Mouse (Mus musculus) induced T-regulatory cell, adult 2 months (primary cell): ENCODE measurements around the gene 4921517D22Rik.

ENCODE experiments used
- DNase-seq: peaks from one replicate; pipeline ENCODE4 v3.0.0-alpha.2; 2012; ENCODE audit warnings: low read depth

The 4921517D22Rik gene

DNA sequence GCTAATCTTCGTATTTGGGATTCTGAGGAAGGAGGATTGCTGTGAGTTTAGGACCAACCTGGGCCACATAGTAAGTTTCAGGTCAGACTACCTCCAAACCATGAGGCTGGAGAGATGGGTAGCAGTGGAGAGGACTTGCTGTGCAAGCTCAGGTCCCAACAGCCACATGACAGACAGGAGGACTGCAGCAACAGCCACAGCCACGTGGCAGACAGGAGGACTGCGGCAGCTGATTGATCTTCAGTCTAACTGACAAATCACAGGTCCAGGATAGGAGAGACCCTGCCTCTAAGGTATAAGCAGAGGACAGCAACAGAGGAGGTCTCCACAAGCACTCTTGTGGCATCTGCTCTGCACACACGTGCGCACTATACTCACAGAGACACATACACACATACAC lies 36.1 kb downstream of the 4921517D22Rik start:
- DNase-seq, result no peak

DNA sequence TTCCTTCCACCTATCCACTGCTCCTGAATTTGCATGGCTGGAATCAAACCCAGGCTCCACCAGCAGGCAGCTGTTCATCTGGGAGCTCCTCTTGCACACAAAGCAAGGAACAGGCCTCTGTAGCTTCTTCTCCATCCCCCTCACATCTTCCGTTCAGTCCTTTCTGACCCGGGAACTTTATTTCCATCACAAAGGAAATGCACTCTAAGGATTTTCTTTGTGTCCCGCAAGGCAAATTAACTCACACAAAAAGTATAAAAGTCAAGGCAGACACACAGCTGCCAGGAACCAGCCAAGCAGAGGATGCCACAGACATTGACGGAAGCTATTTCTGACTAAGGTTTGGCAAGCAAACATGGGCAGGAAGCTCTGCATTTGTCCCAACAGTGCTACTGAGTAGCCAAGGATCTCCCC lies 36.9 kb downstream of the 4921517D22Rik start:
- DNase-seq, result no peak

DNA sequence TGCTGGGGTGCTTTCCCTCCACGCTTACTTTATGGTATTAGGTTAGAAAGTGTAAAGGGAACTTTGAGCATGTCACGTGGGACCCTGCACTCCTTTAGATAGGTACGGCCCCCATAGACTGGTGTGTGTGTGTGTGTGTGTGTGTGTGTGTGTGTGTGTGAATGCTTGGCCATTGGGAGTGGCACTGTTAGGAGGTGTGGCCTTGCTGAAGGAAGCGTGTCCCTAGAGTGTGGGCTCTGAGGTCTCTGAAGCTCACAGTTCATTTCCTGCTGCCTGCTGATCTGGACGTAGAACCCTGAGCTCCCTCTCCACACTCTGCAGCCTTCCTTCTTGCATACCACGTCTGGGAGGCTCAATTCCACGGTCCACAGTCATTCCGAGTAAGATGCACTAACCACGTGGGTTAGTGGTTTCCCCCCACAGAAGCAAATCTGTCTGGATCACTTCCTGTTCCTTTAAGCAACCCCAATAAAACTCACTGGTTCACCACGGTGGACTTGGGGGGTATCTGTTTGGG lies 37.5 kb downstream of the 4921517D22Rik start:
- DNase-seq, result peak; percentile 74

DNA sequence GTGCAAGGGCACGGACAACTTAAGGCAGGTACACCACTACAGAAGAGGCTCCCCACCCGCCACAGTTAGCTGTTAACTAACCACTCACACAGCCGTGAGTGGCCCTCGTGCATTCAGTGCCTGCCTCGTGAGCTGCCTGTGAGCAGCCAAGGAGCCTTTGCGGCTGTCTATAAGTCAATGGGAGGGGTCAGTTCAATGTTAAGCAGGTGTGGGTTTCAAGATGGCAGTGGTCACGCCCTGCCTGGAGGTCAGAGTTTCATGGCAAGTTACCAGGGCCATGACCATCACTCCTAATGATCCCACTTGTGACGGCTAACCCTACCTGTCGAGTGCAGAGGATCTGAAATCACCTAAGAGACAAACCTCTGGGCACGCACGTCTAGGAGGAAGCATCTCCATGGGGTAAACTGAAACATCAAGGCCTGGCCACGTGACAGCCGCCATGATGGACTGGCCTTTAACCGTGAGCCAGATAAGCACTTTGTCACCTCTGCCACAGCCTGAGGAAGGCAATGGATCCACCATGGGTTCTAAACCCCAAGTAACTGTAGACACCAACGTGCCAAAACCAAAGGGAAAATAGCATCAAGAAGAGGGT lies 38.1 kb downstream of the 4921517D22Rik start:
- no peak for DNase-seq

DNA sequence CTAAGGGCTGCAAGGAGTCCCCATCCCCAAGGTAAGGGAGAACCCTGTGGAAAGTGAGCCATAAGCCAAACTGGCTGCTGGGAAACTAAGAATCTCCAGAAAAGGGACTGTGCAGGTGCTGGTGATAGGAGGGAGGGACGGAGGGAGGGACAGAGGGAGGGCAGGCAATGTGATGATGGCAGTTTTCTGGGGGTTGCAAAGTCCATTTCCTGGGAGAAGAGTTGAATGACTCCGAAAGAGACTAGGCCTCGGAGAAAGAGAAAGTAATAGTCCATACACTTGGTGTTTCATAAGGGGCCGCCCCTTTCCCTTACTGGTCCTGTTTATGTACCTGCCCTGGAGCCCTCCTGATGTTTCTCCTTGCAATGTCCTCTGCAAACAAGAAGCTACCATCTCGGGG lies 39.4 kb downstream of the 4921517D22Rik start:
- no peak for DNase-seq

DNA sequence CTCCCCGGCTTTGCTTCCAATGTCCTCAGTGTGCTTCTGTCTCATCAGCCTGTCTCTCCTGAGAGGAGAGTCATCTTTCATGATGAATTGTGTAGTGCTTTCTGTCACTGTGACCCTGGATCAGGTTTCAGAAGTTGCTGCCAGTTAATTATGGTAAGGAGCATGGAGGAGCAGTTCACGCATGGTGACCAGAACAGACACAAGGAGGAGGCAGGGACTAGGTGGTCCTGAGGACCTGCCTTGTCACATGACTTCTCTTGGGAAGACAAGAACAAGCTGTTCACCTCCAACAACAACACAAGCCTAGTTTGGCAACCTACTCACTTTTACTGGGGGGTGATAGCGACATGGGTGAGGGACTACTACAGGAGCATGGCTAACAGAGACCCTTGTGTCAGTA lies 40.8 kb downstream of the 4921517D22Rik start:
- DNase-seq, result no peak

DNA sequence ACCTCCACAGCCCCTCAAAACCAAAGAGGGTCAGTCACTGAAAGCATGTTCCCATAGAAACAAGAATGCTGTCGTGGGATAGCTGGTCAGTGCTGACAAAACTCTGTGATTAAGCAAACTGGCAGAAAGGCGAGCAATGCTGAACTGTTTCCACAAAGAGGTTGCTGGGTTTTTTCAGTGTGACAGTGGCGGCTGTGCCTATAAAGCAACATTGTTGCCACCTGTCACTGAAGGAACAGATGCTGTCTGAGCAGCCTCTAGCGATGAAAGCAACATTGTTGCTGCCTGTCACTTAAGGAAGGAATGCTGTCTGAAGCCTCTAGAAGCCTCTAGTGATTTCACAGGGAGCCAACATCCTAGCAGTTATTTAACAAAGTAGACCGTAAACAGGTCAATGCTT lies 41.3 kb downstream of the 4921517D22Rik start:
- no peak for DNase-seq

DNA sequence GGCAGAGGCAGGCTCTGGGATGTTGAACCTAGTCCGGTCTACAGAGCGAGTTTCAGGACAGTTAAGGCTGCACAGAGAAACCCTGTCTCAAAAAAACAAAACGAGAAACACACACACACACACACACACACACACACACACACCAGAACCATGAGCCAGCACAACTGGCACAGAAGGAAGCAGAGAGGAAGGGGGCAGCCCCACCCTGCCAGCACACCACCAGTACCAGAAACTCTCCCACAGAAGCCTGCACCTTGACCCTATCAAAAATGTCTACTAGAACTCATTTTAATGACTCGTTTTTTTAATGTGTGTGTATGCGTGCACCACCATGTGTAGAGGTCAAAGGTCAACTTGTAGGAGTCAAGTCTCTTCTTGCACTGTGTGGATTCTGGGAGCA lies 44.1 kb downstream of the 4921517D22Rik start:
- no peak for DNase-seq

DNA sequence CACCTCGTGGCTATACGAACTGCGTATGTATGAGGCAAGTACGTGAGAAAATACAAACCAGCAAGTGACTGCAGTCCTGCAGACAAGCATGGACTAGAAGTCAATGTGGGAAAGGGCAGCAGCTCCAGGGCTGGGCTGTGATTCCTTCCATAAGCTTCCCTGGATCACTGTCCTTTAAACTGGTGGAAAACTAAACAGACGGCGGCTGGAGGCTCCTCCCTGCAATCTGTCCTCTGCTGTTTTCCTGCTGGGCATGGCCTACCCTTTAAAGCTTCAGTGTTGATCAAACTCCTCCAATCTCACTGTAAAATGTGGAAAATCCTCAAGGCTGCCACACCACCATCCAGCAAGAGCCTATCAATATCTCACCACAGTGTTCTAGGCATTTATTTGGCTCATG lies 45.3 kb downstream of the 4921517D22Rik start:
- DNase-seq, result no peak

DNA sequence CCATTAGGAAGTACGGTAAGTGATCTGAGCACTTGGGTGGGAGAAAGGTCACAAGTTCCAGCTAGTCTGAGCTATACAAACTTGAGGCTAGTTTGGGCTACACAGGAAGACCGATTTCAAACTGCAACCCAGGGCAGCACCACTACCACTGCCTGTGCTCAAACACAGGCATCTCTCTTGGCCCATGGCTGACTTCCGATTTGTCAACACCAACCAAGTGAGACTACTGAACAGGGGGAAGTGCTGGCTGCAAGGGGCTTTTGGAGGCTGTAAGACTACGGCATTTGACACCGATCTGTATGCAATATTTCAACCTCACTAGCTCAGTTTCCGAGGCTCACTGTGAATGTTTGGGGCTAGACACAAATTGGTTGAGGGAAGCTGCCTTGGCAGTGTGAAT lies 46.4 kb downstream of the 4921517D22Rik start:
- DNase-seq, result no peak

DNA sequence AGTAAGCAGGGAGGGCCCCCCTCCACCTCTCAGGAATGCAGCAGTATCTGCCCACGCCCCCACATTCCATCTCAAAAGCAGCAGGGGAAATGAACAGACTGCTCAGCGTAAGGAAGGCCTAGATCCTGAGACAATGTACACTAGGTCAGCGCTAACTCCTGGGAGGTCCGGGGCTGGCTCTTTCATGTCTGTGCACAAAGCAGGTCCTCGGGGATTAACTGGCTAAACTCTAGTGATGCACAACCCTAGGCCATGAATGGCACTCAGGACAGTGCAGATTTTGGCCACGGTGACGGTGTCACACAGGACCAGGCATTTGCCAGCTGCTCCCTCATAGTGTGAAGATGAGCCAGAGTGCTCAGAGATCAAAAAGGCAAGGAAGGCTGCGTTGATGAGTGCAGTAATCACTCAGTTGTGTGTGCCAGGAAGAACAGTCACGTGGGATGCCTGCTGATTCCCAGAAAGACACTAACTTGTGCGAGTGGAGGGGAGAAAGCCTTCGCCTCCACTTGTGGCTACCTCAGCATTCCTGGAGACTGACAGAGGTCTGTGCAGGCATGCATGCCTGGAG lies 47.1 kb downstream of the 4921517D22Rik start:
- no peak for DNase-seq

DNA sequence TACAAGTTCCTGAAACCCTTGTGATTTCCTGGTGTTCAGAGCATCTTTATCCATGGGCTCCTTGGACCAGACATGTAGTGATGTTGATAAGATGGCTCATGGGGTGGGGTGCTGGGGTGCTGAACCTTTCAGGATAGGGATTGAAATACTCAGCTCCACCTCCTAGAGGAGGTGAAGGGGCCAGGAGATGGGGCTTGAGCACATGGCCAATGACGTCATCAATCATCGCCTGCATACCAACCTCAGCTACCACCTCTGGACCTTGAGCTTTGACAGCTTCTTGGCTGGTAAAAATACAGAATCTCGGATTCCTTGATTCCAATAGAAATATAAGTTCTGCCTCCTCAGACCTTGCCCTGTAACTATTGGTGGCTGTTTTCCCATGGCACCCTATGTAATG lies 48.4 kb downstream of the 4921517D22Rik start:
- no peak for DNase-seq

DNA sequence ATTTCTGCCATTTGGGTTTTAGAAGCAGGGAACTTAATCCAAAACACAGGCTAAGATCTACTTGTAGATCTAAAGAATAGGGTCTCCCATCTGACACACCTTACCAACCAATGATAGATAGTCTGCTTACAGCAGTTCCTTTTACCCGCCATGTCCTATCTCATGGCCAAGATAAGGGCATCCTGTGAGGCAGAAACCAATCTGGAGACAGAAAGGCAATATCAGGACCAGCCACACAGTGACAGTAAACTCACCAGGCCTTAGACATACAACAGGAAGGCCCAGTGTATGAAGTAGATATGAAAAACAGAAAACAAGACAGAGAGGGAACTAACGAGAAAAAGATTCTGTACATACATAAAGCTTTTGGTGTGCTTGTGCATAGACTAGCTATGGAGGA lies 51.1 kb downstream of the 4921517D22Rik start:
- no peak for DNase-seq

DNA sequence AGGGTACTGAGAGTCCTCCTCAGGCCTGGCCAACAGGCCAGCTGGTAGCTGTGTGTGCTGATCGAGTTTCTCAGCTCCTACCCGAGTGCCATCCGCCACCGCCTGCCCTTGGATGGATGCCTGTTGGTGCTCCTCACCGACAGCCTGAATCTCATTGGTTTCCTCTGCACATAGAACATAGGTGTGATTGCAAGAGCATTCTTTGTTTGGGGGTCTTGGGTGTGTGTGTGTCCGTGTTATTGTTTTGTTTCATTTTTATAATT lies 53.8 kb downstream of the 4921517D22Rik start:
- no peak for DNase-seq

DNA sequence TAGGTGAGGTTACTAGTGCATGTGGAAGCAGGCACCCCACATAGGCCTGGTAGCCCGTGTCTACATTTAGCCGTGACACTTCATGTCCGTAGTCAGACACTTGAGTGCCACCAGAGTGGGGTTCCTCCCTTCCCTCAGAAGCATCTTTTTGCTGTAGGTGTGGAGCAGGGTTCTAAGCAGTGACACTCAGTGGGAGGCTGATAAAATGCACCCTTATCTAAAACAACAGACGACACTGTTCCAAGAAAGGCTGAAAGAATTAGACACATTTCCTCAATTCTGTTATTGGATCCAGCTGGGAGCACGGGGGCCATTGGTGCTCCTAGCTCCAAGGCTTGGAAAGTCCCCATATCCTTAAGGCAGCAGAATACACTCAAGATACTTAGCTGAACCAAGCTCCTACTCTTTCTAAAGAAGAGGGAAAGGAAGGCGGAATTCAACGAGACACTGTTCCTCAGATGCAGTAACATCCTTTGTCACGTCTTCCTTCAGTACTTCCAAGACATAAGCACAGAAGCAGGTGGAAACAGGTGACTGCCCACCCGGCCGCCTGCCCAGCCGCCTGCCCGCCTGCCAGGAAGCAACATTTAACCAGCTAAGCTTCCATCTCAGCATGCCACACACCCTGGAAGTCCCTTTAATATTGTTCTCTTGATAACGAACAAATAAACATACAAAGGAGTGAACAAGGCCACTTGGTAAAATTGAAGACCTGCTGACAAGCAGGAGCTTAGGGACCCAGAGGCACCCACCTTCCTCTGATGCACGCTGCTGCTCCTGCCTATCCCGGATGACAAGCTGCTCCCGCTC lies 54.3 kb downstream of the 4921517D22Rik start:
- no peak for DNase-seq

DNA sequence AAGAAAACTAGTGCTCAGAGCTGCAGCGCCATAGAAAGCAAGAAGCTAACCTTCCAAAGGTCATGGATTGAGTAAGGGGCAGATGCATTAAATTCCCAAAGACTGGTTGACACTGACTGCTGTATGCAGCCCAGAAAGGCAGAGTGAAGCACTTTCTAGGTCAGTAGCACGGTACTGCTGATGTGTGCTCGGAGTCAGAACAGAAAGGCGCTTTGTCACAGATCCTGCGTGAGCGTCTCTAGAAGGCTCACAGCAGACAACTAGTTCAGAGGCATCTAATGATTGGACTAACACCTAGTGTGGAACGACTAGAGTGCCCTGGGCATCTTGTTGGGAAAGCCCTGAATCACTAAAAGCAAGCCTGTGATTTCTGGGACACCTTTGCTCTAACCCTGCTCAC lies 56.1 kb downstream of the 4921517D22Rik start:
- DNase-seq, result no peak
